Mouse (Mus musculus) thymus, adult 2 months (tissue): ENCODE measurements around the gene Fut8.

ENCODE experiments used
- CTCF ChIP-seq: fragments of 200-500 bp; IDR thresholded peaks from 2 replicates; pipeline ENCODE4 v1.5.1; 2012; ENCODE audit warnings: mild to moderate bottlenecking, control low read depth, low read length, moderate library complexity, borderline replicate concordance; ENCODE audit not compliant: control insufficient read depth, poor library complexity, insufficient read depth; ENCODE audit errors: extremely low read depth
- POLR2A ChIP-seq: fragments of 200-500 bp; IDR thresholded peaks from 2 replicates; pipeline ENCODE4 v1.6.1; 2012; ENCODE audit warnings: mild to moderate bottlenecking, low read length, control low read depth, moderate library complexity; ENCODE audit not compliant: control insufficient read depth, poor library complexity, insufficient read depth; ENCODE audit errors: extremely low read depth

DNA sequence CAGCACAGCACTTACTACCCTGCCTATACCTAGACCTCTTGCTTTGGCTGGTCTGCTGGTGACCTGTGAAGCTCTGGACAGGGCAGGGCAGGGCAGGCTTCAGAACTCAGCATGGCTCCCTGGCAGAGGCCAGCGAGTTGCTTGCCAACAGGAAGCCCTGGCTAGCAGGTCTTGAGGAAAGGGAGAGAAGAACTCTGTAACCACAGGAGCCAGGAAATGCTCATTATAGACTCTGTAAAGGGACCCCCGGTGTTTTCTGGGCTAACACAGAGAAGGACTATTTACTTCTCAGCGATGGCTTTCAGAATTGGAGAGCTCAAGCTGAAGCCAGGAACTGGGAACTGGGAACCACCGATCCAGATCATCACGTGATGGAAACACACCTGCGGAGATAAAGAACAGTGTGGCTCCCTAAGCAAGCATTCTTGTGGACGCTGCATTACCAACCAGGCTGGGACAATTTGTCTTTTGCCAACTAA is 40.8 kb upstream of the Fut8 start:
- TF ChIP-seq POLR2A (no peak), CTCF (no peak)
